Mouse (Mus musculus): Measurements from ENCODE around the gene Gstk1.
A peak's percentile ranks its signal among the peaks of the same experiment; 100 is the strongest.

Gene Gstk1

DNA sequence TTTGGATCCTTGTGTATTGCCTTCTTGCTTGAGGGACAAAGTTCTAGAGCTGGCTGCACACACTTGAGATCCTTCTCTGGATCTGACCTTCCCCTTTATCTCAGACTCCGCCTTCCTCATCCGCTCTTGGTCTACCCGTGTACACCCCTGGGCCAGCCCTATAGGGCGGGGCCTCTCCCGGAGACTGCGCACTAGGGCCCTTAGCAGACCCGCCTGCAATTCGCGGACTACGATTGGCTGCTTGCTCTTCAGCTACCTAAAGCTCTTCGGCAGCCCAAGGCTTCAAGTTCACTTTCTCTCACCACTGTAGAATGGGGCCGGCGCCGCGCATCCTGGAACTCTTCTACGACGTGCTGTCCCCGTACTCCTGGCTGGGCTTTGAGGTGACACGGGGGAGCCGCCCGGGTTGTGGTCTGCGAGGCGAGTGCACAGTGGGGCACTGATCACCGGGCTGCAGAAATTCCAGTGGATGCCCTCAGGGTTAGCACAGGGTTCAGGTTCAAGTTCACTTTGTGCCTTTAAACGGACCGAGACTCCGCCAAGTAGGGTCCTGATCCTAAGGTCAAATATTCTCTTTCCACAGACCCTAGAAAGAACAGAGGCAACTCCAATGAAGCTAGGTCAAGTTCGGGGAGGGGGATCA is at the start of gene Gstk1:
Gene Gstk1, plus strand, starts transcription at position 225 of the 643 bp plus-strand sequence.
- peak; percentile 63 for DNase-seq

DNA sequence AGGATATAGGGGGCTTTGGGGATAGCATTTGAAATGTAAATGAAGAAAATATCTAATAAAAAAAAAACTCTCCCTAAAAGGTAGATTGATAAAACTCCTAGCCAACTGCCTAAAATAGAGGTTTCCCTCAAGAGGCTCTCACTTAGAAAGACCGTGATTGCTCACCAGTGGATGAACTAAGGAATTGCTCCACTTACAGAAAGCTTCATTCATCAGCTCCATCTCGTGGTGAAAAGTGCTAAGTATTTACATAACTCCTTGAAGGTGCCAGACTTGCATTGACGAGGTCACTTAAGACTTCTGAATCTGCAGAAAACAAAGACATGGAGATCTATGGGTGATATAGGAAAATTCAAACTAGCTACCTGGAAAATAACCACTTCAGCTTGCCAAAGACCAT is 48.0 kb upstream of the Gstk1 start:
- no peak for DNase-seq

DNA sequence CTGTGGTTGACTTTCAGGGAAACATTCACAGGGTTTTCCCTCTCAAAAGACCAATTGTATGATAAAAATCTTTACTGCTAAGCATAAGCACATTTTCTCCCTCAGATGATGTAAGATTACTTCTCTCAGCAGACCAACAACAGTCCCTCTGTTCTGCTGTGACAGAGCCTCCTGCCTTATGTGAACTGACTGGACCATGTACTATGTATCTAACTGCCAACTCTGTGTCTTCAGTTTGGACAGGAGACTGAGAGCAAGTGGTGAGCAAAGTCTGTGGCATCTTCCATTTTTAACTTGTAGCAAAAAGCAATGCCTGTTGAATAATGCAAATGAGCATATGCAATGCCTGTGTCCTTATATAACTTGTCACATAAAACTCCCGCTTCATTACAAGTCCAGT is 46.2 kb upstream of the Gstk1 start:
- DNase-seq, result no peak

DNA sequence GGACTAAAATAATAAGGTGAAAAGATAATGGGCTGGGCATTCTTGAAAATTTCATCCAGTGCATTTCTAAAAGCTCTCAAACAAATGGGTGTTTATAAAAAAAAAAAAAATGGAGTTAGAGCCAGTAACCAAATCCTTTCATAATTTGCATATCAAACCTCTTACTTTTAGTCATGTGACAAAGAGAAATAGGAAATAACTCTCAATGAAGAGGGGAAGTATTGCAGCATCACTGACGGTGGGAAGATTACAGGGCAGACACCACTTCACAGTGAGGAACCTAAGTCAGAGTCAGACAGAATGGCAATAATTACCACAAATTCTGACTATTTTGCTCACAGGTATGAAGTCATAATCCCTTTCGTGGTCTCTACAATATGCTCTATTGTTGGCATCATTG is 30.7 kb upstream of the Gstk1 start, which contains the start of gene Tas2r144:
Gene Tas2r144, plus strand, starts transcription at position 301 of the 400 bp plus-strand sequence.
- no peak for DNase-seq

DNA sequence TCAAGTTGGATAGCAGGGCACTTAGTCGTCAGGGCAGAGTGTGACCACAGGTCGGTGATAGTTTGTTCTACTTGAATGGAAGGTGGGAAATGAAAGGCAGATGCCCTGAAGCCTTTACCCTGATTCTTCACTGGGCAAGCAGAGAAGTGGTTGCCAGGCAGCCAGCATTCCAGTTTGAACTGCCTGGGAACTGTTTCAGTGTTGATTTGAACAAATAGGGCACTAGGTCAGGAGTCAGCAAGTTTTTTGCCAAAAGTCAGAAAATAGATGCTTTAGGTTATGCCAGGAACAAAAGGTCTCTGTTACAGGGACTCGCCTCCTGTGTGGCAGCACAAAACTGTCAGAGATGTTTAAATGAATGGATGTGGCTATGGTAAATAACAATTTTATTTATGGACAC is 23.4 kb upstream of the Gstk1 start:
- DNase-seq, result no peak

DNA sequence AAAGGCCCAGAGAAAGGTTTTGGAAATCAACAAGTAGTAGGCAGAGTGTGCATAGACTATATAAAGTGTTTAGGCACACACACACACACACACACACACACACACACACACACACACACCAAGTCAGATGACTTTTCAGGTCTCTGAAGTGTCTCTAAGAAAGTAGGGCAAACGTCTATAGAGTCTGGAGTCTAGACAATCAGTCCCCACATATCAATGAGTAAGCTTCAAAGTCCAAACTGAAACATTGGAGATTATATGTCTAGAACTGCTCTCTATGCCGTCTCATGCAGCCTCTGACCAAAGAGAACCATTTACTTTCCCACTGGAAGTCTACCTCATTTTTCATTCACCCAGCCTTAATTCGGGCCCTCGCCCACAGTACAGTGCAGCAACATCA is 20.7 kb upstream of the Gstk1 start:
- DNase-seq, result no peak

- peak; percentile 73 for DNase-seq
Measured at GRCm38 (mm10) chr6:42227240-42228101, 18.3 kb upstream of the Gstk1 start.

DNA sequence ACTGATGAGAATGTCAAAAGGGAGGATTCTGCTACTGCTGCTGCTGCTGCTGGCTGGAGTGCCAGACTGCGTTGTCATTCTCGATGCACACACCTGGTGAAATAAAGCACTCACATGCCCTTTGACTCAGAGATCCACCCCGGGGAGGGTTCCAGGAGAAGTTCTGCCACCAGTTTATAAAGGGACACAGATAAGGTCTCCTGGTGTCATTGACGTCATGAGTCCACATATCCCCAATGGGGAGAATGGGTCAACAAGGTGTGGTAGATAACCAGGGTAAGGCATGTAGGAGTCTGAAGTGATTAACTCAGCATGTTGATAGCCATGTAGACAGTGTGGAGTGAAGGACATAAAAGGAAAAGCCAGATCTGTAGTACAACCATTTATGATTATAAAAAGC is 16.1 kb upstream of the Gstk1 start:
- DNase-seq, result no peak

- DNase-seq, result peak; percentile 11
Measured at GRCm38 (mm10) chr6:42231191-42231590, 14.5 kb upstream of the Gstk1 start.

GRCm38 (mm10) chr6:42237276-42237805 is 8.4 kb upstream of the Gstk1 start:
- DNase-seq, result no peak

GRCm38 (mm10) chr6:42241311-42242045 is 4.3 kb upstream of the Gstk1 start:
- no peak for DNase-seq

DNA sequence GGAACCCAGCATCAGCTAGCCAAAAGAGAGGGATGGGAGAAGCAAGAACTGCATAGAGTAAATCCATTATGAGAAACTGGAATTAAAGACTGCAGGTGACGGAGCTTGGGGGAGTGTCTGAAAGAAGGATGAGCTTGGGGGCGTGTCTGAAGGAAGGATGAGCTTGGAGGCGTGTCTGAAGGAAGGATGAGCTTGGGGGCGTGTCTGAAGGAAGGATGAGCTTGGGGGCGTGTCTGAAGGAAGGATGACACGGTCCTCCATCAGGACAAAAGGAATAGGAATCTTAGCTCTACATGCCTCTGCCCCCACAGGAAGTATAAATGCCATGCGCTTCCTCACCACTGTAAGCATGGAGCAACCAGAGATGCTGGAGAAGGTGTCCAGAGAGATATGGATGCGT is 1.4 kb downstream of the Gstk1 start:
- no peak for DNase-seq

GRCm38 (mm10) chr6:42247981-42248380 is 2.2 kb downstream of the Gstk1 start:
- no peak for DNase-seq

GRCm38 (mm10) chr6:42251791-42252190 is 6.1 kb downstream of the Gstk1 start:
- DNase-seq, result no peak

DNA sequence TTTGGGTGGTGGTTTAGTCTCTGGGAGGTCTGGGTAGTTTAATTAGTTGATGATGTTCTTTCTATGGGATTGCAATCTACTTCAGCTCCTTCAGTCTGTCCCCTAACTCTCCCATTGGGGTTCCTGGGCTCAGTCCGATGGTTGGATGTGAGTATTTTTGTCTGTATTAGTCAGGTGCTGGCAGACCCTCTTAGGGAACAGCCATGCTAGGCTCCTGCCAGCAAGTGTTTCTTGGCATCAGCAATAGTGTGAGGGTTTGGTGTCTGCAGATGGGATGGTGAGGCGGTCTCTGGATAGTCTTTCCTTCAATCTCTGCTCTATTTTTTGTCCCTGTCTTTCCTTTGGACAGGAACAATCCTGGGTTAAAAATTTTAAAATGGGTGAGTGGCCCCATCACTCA is 7.4 kb downstream of the Gstk1 start:
- no peak for DNase-seq

- DNase-seq, result peak; percentile 38
Measured at GRCm38 (mm10) chr6:42257303-42257863, 11.6 kb downstream of the Gstk1 start.

GRCm38 (mm10) chr6:42260430-42260829 is 14.7 kb downstream of the Gstk1 start:
- no peak for DNase-seq

- DNase-seq, result no peak
Measured at GRCm38 (mm10) chr6:42261524-42262170, 15.9 kb downstream of the Gstk1 start, which contains the start of gene Tmem139. Tmem139 (plus strand) TSS chr6:42261970.

GRCm38 (mm10) chr6:42264626-42265312 is 19.0 kb downstream of the Gstk1 start, which contains the start of gene Casp2:
Casp2 (plus strand) TSS chr6:42264985.
- peak; percentile 98 for DNase-seq

DNA sequence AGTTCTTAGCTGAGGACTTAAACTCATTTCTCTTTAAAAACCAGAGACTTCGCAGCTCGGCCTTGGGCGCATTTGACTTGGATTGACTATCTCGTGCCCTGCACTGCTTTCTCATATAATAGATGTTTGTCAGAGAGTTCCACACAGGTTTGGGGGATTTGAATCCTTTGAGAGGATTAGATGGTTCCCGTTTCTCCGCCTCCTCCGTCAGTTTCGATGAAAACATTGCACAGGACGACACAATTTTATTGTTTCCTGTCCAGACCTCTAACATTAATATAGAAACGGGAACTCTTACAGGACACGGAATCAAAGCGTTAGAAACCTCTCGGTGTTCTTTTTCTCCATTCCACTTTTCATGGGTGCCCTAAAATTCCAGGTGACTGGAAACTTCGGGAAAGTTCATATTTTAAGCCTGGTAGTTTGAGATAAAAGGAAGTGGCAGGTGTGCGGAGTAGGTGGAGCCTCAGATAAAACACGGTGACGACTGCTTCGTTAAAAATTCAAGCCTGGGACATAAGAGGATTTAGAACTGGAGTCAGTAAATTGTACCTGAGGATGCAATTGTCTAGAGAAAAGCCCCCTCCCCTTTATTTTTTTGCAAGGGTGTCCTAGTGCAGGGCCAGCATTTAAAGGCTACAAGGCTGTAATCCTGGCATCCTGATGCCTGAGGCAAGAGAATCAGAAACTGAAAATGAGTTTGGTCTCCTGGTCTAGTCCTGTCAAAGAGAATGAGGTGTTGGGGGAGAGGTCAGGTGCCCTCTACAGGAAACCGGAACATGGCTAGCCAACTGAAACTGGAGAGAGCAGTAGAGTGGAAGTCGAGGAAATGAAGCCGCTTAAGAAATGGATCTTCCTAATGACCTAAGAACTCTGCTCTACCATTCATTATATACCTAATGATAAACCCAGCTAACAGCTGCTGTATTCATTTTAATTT is 19.9 kb downstream of the Gstk1 start:
- no peak for DNase-seq

Measured in right cerebral cortex, postnatal 14 days (tissue).